ENCODE assay signal across 8 mouse cellular contexts in the genomic region with DNA sequence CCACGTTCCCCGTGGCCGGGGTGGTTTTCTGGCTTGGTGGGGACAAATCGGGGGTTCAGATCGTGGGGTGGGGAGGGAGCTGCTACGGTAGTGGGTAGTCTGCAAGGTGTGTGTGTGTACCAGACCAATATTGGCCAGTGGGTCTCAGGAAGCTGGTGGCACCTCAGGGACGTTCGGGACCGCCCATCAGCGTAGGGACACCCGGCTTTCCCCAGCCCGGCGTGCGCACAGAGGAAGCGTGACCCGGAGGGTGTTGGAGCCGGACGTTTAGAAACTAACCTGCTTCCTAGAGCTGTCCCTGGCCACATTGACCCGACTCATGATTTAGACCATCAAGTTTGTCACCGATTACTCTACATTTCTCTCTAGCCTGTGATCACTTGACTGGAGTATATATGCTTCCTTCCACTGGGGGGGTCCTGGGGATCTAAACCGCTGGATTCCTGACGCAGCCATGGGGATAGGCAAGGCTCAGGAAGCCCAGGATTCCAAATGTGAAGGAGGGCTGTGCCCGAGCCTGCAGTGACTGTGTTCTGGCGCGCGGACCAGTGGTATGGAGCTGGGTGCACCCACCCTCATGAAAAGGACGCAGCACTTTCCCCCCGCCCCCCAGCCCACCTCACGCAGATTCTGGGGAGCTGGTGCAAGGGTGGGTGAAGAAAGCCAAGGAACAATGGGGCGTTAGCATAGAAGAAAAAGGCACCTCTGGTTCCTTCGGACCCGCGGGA.
A peak's percentile ranks its signal among the peaks of the same experiment; 100 is the strongest.
DNase-seq lines count a peak whose midpoint lies in the region; ATAC-seq and TF ChIP-seq lines count a peak whose summit lies in the region.

No protein-coding gene starts in this region.

- peak overlapping the region; percentile 71 for H3K9ac ChIP-seq in heart, embryonic 11.5 days (ENCODE audit: low read depth, low read length)
- peak overlapping the region; percentile 89 for H3K9ac ChIP-seq in midbrain, embryonic 12.5 days (replicated peaks)

- peak; percentile 23 for DNase-seq in right cerebral cortex, postnatal 25 days
- no peak for DNase-seq in right cerebral cortex, adult 18-20 months
- peak; percentile 60 for DNase-seq in brain, embryonic 14.5 days (ENCODE audit: low read depth)
- peak; percentile 61 for DNase-seq in kidney, postnatal 10 days
- DNase-seq in frontal cortex, postnatal 36 days (ENCODE audit: low spot score in 2 of 2) = no peak
- no peak for DNase-seq in spleen, postnatal 14 days (ENCODE audit: low spot score in 2 of 2)

- H3K9me3 ChIP-seq in heart, embryonic 11.5 days (replicated peaks; ENCODE audit: control insufficient read depth, low read length) = no peaks in the 10 kb centered on the region
- no peaks in the 10 kb centered on the region for H3K9me3 ChIP-seq in midbrain, embryonic 12.5 days

- peak overlapping the region; percentile 52; the same call in 1 of the 2 replicates for H3K27ac ChIP-seq in heart, embryonic 11.5 days (ENCODE audit: low read depth, low read length)
- H3K27ac ChIP-seq in midbrain, embryonic 12.5 days (replicated peaks) = peak overlapping the region; percentile 91

- ATAC-seq in heart, embryonic 11.5 days (replicated peaks; ENCODE audit: insufficient number of reproducible peaks, low FRiP score, low TSS enrichment) = 0 out of 2 replicates have a peak, but pooled peaks have one; percentile 23
- ATAC-seq in midbrain, embryonic 12.5 days (ENCODE audit: low FRiP score, low read depth) = peak; percentile 44

- no peaks in the 10 kb centered on the region for H3K36me3 ChIP-seq in heart, embryonic 11.5 days (ENCODE audit: control insufficient read depth, insufficient read depth, low read length)
- H3K36me3 ChIP-seq in midbrain, embryonic 12.5 days = no peaks in the 10 kb centered on the region

- no peak for TF ChIP-seq POLR2A in brain, embryonic 14.5 days (IDR thresholded peaks at IDR 0.05; ENCODE audit: borderline replicate concordance, extremely low read depth, insufficient read depth, insufficient read length, poor library complexity, severe bottlenecking)

- H3K4me1 ChIP-seq in heart, embryonic 11.5 days (ENCODE audit: control insufficient read depth, insufficient read depth, low read length) = peaks cover 8% of the 10 kb centered on the region
- peaks cover 36% of the 10 kb centered on the region for H3K4me1 ChIP-seq in midbrain, embryonic 12.5 days

- H3K27me3 ChIP-seq in heart, embryonic 11.5 days (ENCODE audit: control insufficient read depth, insufficient read depth, low read length) = peaks cover 84% of the 10 kb centered on the region
- peaks cover 50% of the 10 kb centered on the region for H3K27me3 ChIP-seq in midbrain, embryonic 12.5 days

- peak overlapping the region; percentile 99 for H3K4me2 ChIP-seq in heart, embryonic 11.5 days
- peak overlapping the region; percentile 75 for H3K4me2 ChIP-seq in midbrain, embryonic 12.5 days (replicated peaks)

- no peak for TF ChIP-seq CTCF in brain, embryonic 14.5 days (IDR thresholded peaks at IDR 0.05; ENCODE audit: borderline replicate concordance, extremely low read depth, insufficient read depth, insufficient read length)

- H3K4me3 ChIP-seq in heart, embryonic 11.5 days (ENCODE audit: low read depth, low read length) = peak overlapping the region; percentile 75
- H3K4me3 ChIP-seq in midbrain, embryonic 12.5 days = peak overlapping the region; percentile 72

- 1% methylated on average over 33 of the region's 33 CpGs for WGBS in heart, embryonic 11.5 days (ENCODE audit: insufficient replicate concordance)
- WGBS in midbrain, embryonic 12.5 days = under 1% methylated on average over 33 of the region's 33 CpGs

Comparison
In these comparisons a context has a peak if more than half of its experiments do, and no peak if none do; other contexts are left out.
1. DNase-seq: peak in right cerebral cortex, postnatal 25 days (single experiment), brain, embryonic 14.5 days (single experiment) and kidney, postnatal 10 days (single experiment); none in right cerebral cortex, adult 18-20 months (single experiment), frontal cortex, postnatal 36 days (0 of 2) and spleen, postnatal 14 days (0 of 2).